Mouse (Mus musculus): ENCODE results near the gene Mtrf1.

Gene Mtrf1

DNA sequence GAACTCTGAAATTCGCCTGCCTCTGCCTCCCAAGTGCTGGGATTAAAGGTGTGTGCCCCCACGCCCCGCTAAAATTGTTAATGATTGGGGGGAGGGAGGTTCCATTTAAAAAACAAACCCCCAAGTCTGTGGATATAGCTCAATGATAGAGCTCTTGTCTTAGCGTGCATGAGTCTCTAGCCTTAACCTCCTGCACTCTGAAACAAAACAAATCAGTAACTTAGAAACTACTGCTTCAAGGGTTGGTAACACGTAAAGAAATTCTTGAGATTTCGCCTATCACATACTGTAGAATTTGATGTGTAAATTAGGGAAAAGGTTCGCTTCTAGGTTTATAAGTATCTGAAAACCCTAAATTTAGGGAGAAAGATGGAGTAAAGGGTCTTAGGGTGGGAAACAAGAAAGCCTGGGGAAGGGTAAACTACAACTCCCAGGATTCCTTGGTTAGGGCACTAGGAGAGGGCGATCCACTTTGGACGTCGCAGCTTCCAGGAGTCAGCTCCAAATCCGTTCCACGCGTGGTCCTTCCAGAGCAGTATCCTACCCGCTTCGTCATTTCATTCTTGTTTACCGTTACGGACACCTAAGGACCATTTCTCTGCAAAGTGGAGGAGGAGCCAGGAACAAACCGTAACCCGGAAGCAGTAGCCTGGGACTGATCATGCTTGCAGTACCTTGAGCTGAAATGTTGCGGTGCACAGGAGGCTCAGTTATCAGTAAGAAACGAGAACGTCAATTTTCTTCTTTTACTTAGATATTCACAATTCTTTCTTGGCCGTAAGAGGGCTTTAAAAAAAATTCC is at the start of gene Mtrf1:
Gene Mtrf1 (plus strand): TSS at position 452 of the 802 bp plus-strand sequence.
- DNase-seq: peak; percentile 82

DNA sequence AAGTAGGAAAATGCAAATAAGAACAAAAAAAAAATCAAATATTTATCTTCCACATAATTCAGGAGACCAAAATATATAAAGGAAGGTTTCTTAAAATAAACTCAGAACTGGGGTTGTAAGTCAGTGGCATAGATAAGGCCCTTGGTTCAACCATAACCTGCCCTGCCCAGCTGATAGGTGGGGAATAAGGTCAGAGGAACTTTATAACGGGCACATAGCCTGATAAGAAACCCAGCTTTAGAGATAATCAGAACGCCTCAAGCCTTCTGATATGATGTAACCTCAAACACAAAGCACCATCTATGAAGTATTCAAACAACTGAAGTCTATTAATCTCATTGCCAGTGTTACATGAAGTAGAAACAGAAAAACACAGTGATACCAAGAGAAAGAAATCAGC is 39.5 kb upstream of the Mtrf1 start:
- DNase-seq: no peak

DNA sequence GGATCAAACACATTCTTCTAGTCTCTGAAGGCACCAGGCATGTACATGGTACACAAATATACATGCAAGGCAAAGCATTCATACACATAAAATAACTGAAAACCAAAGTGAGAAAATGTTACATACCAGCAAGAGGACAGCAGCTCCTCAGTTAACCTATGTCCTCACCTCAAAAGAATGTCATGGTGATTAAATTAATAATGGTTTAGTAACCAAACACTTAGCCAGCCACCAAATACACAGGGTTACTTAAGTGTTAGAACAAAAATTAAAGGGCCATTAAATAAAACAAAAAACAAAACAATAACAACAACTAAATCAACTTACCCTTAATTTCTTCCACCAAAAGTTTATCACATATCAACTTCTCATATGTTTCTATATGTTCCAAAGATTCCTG is 20.5 kb upstream of the Mtrf1 start:
- DNase-seq: no peak

DNA sequence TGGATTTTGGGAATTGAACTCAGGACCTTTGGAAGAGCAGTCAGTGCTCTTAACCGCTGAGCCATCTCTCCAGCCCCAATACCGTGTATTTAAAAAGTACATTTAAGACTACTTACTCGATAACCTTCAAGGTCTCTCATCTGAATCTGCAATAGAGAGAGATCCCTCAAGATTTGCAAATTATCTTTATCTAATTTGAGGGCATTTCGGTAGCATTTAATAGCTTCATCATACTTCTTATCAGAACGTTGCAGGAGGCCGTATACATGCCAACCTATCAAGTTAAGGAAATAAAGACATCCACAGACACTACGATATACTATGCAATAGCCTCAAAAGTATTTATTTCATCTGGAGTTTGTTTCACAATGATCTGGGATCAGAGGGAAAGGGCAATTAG is 14.5 kb upstream of the Mtrf1 start:
- no peak for DNase-seq

DNA sequence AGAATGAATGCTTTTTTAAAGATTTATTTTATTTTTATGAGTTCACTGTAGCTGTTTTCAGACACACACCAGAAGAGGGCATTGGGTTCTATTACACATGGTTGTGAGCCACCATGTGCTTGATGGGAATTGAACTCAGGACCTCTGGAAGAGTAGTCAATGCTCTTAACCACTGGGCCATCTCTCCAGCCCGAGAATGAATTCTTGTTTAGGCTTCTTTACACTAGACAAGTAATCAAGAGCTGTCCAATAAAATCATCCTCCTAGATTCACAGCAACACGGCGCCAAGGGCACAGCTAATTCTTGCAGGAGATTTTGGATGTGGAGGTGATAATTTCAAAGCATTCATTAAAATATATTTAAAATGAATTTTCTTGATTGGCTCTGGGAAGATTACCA is 9.3 kb upstream of the Mtrf1 start:
- DNase-seq: no peak

DNA sequence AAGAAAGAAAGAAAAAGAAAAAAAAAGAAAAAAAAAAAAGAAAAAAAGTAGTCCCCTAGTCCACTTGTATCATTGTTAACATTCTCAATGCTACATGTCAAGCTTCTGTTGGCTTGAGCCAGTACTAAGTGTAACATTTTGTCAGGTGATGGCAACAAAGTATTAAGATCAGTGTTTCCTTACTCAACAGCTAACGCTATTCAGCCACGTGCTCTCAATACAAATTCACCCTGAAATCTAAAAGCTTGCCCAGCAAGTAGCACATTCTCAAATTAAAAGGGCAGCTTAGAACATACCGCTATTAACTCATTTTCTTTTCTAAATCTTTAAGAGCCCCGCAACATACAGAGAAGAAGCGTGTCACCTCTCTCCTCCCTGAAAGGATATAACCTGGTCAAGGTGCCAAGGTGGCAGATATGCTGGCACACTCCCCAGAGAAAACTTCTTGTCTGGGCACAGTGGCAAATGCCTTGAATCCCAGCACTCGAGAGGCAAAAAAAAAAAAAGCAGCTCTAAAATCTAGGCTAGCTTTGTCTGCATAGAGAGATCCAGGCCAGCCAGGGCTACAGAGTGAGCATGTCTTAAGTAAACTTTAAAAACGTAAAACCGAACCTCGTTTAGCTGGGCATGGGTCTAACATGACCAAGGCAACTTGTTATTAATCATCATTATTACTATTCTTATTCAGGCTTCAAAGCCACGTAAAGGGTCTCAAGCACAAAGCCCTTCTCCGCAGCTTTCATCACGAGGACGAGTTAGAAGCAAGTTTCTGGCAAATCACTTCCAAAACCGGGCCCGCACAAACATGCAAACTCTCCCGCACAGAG is 7.9 kb upstream of the Mtrf1 start:
- DNase-seq: peak; percentile 75

DNA sequence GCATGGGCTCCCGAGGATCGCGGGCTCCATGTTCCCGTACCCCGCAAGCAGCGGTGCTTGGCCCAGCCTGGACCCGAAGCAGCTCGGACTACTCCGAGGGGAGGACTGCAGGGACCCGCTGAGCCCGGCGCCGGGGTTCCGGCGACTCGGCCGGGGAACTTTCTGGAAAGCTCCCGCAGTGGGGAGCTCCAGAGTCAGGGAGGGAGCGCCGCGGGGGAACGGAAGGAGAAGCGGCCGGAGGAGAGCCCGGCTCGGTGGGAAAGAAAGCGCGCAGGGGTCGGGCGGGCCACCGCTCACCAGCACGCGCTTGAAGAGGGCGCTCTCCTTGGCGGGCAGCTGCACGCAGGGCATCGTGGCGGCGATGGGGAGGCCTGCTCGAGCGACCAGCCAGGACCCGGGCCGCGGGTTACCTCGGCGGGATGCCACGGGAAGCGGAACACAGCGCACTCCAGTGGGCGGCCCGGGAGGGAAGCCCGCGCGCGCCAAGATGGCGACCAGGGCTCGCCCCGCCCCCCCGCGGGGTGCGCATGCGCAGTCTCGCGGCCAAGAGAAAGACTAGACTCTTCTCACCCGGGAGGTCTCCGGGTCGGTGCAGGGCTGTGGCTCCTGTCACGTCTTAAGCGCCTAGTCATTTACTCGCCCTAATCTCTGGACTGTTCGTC is 7.2 kb upstream of the Mtrf1 start, which contains the start of gene Naa16:
Gene Naa16 (minus strand): TSS at position 514 of the 662 bp plus-strand sequence.
- peak; percentile 92 for DNase-seq

DNA sequence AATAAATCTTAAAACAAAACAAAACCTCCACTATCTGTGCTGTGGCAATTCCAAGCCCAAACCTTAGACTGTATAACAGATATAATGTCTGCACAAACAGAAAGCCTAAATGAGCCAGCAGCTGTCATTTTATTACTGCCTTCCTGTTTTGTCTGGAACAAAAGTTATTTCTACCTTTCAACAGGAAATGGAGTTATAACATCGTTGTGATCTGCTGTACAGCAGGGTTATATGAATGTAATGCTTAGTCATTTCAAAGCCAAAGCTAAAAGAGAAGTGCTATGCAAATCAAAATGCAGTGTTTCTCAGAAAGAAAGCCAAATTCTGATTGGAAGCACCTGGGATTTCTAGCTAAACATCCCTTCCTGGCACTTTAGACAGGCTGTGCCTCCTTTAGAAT is 4.3 kb upstream of the Mtrf1 start:
- no peak for DNase-seq

DNA sequence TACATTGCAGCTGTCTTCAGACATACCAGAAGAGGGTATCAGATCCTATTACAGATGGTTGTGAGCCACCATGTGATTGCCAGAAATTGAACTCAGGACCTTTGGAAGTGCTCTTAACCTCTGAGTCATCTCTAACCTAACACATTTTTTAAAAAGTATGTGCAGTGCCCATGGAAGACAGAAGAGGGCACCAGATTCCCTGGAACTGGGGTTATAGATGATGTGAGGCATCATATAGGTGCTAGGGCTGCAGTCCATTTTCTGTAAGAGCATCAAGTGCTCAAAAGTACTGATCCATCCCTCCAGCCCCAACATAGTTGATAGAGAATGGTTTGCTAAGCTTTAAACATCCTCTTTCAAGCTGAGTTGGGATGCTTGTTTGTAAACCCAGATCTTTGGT is 3.0 kb upstream of the Mtrf1 start:
- DNase-seq: no peak

DNA sequence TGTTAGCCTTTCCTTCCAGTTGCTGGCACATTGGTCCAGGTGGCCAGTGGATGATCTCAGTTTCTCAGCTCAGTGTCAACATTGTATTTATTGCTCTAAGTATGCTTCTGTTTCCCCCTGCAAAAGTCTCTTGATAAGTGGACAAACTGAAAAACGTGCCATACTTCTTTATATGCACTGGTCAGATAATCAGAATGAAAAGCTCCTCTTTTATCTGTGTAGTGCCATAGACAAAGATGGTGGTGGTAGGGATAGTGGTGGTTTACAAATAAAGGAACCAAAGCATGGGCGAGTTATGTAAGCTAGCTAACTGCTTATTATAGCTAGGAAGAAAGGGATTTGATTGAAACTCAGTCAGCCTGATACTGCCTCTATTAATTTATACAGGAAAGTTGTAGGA is 10.1 kb downstream of the Mtrf1 start:
- no peak for DNase-seq

DNA sequence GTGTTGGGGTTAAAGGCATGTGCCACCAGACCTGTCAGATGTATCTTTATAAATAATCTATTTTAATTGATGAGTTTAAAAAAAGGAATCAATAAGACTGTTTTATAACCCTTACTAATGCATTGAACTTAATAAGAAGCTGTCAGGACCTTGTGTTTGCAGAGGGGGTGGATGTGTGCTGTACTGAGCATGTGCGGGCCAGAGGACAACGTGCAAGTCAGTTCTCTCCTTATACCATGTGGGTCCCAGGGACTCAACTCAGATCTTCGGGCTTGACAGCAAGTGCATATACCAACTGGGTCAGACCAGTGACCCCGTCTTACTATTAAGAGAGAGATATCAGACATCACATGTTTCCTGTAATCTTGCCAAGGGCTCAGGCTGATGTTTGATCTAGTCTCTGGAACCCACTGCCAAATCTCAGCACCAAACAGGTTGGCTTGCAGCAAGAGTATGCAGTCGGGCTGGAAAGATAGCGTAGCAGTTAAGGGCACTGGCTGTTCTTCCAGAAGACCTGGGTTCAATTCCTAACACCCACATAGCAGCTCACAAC is 11.8 kb downstream of the Mtrf1 start:
- no peak for DNase-seq

DNA sequence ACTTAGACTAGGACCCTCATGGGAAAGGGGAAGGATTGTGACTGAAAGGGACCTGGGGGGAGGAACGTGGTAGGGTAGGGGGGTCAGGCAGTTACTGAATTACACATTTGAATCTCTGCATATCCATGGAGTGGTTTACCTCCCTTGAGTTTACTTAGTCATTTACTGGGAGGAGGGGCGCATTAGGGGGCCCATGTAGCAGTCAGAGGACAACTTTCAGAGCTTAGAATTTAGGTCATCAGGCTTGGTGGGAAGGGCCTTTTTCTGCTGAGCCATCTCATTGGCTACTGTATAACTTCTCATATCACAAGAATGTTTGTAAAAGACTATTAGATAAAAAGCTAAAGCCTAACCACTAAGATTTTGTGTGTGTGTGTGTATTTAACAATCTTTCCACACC is 13.1 kb downstream of the Mtrf1 start:
- no peak for DNase-seq

DNA sequence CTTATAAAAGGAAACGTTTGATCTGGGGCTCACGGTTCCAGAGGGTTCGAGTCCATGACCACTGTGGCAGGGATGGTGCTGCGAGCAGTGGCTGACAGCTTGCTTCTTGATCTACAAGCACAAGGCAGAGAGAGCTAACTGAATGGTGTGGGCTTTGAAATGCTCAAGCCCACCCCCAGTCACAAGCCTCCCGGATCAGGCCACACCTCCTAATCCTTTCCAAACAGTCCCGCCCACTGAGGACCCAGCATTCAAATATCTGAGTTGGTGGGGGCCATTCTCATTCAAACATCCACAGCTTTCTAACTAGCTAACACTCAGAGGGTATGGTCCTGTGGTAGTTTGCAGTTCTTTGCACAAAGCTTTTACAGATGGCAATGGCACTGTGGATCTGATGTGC is 15.5 kb downstream of the Mtrf1 start:
- DNase-seq: no peak

DNA sequence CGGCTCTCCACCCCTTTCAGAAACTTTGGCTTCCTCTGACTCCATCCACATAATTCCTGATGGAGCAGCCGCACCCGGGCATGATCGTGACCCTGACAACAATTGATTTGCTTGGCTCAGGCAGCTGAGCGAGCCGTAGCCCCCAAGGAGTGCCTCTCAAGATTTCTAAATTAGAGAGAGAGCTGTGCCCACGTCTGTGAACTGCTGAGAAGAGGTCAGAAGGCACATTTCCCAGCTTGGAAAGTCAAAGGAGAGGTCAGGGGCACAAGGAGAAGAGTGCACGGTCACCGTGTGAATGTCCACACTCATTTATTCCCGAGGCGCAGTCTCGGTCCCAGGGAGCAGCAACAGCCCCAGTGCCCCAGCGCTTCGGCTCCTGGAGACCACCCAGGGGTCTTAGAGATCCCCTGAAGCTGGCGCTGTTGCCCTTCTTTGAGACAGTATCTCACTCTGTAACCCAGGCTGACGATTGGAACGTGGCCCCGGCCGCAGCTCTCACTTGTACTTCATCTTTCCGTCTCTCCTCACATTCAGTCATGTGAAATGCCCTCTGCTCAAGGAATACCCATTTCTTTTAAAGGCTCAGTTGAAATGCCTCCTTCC is 22.6 kb downstream of the Mtrf1 start:
- DNase-seq: no peak

DNA sequence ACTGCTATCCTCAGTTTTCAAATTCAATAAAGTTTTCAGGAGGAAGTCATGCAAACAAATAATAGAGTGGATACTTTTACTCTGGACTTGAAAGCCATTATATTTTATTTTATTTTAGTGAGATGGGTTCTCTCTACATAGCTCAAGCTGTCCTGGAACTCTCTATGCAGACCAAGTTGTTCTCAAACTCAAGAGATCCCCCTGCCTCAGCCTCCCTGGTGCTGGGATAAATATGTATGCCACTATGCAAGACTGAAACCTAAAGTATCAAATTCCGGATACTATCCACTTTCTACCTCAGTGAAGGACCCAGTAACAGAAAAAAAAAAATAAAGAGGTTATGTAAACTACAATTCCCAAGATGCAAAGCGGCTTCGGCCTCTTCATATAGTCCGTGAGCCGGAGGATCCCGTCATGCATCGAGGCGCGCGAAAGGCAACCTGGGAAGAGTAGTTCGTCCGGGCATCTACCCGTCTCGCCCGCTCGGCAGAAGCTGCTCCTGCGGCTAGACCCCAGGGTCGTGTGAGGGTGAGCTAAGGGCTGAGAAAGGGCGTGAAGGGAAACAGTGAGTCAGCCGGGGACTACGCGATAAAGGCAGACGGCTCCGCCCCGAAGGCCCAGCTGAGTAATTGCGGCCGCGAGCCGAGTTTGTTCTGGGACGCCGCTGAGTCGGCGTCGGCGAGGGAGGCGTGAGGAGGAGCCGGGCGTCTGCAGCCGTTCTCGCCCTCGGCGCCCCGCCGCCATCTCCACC is 28.6 kb downstream of the Mtrf1 start, which contains the start of gene Kbtbd7:
Gene Kbtbd7 (plus strand): TSS at position 533 of the 751 bp plus-strand sequence.
- DNase-seq: peak; percentile 92

DNA sequence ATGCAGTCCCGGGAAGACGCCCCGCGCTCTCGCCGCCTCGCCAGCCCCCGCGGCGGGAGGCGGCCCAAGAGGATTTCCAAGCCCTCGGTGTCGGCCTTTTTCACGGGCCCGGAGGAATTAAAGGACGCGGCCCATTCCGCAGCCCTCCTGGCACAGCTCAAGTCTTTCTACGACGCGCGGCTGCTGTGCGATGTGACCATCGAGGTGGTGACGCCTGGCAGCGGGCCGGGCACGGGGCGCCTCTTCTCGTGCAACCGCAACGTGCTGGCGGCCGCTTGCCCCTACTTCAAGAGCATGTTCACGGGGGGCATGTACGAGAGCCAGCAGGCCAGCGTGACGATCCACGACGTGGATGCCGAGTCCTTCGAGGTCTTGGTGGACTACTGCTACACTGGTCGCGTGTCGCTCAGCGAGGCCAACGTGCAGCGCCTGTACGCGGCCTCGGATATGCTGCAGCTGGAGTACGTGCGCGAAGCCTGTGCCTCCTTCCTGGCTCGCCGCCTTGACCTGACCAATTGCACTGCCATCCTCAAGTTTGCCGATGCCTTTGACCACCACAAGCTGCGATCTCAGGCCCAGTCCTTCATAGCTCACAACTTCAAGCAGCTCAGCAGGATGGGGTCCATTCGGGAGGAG is 29.3 kb downstream of the Mtrf1 start:
- peak; percentile 33 for DNase-seq

DNA sequence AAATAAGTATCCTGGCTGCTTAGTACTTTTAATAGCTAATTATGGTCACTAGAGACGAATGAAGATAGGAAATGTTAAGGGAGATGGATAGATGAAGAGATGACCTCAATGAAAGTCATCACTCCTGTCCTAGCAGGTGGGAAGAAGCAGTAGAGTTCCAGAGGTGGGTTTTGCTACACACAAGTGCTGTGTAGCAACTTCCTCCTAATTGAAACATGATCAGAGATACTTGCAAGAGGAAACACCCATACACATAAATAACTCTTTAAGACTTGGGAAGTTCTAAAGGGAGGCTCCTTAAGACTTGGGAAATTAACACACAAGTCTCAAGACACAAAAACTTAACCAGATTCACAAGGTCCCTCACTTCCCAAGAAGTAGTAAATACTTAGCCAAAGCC is 36.5 kb downstream of the Mtrf1 start:
- DNase-seq: no peak

DNA sequence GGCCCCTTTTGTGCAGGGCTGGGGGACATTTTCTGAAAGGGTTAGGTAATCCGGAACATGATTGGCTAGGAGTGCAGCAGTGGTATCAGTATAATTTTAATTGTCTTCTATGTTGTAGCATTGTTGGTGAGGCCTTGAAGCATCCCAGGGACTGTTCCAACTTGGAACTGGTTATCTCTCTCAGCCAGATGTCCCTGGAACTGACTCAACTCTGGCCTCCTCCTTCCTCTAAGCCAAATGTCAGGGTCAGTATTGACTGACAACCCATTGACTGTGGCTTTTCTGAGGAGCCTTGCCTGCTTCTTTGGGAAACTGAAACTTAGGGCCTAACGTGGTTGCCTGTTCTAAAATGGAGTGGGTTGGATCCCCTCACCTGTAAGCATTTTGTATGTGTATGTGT is 43.1 kb downstream of the Mtrf1 start:
- DNase-seq: no peak

DNA sequence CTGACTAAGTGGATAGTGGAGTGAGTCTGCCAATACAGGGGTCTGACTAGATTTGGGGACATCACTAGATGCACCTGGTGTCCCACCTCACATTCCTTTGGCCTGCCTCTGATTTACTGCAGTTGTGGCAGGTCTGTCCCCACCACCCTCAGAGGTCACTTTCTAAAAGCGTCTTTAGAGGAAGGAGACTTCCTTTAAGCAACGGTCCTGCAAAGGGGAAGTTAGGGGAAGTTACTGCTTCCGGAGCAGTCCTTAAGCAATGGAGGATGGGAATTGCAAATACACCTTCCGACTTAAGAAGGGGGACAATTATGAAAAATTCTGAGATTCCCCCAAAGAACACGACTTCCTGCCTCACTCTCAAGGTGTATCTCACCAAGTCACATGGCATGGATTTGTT is 43.9 kb downstream of the Mtrf1 start:
- DNase-seq: no peak

DNA sequence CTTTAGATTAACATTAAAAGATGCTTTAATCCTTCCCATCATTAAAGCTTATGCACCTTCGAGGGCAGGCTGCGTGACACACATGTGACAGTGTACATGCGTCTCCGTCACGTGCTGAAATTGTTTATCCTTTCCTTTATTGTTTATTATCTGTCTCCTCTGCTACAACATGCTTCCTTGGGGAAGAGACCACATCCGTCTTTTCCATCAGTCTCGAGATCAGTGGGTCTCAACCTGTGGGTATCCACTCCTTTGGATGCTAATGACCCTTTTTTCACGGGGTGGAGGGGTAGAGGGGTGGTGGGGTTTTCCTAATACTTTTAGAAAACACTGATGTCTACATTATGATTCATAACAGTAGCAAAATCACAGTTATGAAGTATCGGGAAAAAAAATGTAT is 47.0 kb downstream of the Mtrf1 start:
- DNase-seq: no peak

DNA sequence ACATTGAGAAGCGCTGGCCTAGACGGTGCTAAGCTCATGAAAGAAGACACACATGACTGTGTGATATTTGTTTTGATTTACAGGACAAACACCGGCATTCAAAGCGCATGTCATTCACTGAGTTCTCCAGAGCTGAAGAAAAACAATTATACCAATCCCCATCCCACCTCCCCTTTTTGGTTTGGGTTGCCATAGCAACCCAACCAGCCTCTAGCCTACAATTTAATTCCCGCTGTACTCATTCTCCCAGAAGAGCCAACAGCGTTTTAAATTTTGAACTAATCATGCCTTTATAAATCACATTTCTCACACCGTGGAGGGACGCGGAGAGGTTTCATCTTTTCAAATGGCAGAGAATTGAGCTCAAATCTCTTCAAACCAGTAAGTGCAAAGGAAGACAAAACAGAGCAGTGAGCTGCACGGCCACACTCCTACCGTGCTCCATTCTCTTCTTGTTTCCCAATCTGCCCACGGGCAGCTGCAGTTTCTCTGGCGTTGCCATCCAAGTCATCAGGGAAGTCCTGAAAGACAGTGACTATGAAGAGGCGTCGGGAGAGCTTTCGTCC is 47.6 kb downstream of the Mtrf1 start:
- DNase-seq: no peak
